Mouse (Mus musculus) adrenal gland, adult 8-10 months (tissue): Measurements from ENCODE around the gene Zcchc2. TPM values are rescaled to one million over a fixed set of nuclear protein-coding genes. Genes with fewer than 3 reads are reported as not detected.
A peak's percentile ranks its signal among the peaks of the same experiment; 100 is the strongest.

ENCODE experiments used
- DNase-seq: peaks from one replicate; pipeline ENCODE4 v3.0.0; 2022
- total RNA-seq, 4 experiments: library from RNA; stranded (reverse); gene quantifications; 2 replicates each; pipeline ENCODE4 v1.2.4; 2022

Zcchc2 gene
- total RNA-seq, 4 experiments from 2014 or later: 18.1 to 20.1 (median 19.8) TPM

DNA sequence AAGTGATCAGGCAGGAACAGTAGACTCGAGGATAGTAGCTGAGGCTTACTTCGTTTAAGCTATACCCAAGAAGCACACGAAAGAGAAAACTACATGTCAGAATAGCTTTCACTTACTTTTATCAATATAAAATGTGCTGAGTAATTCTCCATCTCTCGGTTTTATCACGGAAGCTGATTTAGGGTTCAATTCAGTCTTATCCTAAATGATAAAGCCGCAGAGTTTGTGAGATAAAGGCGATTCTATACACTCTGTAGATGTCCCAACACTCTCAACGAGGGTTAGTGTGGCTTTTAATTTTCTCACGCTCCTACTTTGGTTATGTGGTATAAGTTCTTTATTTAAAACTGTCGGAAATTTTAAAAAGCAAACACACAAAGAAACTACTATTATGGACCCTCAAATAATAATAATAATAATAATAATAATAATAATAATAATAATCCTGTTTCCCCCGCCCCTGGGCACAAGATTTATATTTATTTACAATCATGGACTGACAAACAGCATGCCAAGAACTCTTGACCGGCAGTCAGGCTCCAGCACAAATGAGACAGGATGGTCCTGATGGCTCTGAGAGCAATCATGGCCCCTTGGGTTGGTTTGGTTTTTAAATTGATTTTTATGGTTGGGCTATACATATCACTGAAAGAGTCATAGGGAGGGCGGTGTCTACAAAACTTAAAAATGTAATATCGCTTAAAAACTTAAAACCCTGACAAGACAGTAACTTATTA lies 1.1 kb upstream of the Zcchc2 start:
- DNase-seq: no peak

DNA sequence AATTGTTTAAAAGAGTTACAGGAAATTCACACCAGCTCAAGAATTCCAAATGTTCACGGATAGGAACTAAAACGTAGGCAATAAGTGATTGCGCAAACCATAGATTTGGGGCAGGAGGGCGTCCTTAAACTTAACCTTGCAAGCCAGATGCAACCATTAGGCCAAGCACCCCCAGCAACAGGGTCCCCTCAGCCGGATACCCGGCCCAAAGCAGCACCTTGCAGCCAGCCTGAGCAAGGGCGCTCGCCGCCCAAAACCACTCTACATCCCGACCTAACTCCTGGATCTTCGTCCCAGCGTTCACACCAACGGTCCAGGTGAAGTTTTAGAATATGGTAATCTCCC lies 594 bp upstream of the Zcchc2 start:
- DNase-seq: no peak

DNA sequence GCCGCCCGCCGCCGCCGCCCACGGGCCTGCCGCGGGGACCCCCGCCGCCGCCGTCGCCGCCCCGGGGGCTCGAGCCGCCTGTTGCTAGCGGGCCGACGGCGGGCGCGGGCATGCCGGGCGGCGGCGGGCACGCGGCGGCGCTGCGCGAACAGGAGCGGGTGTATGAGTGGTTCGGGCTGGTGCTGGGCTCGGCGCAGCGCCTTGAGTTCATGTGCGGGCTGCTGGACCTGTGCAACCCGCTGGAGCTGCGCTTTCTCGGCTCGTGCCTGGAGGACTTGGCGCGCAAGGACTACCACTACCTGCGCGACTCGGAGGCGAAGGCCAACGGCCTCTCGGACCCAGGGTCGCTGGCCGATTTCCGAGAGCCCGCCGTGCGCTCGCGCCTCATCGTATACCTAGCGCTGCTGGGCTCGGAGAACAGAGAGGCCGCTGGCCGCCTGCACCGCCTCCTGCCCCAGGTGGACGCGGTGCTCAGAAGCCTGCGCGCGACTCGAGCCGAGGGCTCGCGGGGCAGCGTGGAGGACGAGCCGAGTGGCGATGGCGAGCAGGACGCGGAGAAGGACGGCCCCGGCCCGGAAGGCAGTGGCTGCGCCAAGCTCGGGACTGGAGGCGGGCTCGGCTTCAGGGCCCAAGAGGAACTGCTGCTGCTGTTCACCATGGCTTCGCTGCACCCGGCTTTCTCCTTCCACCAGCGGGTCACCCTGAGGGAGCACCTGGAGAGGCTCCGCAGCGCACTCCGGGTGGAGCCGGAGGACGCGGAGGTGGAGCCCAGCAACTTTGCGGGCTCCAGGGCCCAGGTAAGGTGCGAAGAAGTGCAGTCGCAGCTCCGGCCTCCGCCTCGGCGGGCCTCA lies 930 bp downstream of the Zcchc2 start:
- peak; percentile 53 for DNase-seq

- no peak for DNase-seq
These were observed 2.0 kb downstream of the Zcchc2 start for GRCm38 (mm10) chr1:105991931-105992837.

- DNase-seq: peak; percentile 36
These were observed 3.0 kb downstream of the Zcchc2 start for GRCm38 (mm10) chr1:105993196-105993595.

GRCm38 (mm10) chr1:105993601-105994209 lies 3.5 kb downstream of the Zcchc2 start:
- DNase-seq: peak; percentile 82

DNA sequence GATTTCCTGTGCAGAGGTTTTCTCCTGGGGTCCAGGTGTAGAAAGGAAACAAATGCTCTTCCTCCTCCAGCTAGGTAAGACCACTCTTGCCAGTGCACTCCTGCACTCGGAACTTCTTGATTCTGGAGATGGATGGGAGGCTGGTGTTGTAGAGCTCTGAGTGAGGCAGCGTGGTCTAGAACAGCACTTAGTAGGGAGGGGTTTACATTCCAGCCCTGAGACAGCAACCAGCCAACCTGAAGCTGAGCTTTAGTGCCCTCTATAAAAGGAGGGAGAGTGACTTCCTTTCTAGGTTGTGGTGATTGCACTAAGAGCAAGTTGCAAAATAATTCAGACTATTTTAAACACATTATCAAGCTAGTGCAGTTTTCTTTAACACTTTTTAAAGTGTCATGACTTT lies 5.8 kb downstream of the Zcchc2 start:
- no peak for DNase-seq

- no peak for DNase-seq
These were observed 7.1 kb downstream of the Zcchc2 start for GRCm38 (mm10) chr1:105997282-105997681.

GRCm38 (mm10) chr1:105999802-106000201 lies 9.6 kb downstream of the Zcchc2 start:
- DNase-seq: no peak

GRCm38 (mm10) chr1:106007581-106007980 lies 17.4 kb downstream of the Zcchc2 start:
- DNase-seq: no peak

DNA sequence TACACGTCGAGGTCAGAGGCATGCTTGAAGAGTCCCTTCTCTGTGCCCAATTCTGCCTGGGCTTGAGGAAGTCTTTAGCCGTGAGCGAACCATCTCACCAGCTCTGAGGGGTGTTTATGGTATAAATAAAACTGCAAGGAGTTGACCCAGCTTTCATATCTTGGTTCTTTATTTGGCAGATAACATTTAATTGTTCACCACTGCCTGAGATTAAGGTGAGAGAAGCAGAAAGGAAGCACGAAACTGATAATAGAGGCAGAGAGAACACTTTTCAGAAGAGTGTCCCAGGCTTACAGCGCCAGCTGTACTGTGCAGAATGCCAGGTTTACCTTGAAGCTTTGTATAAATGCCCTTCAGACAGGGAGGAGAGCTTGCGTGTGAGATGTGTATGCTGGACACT lies 20.9 kb downstream of the Zcchc2 start:
- DNase-seq: no peak

- DNase-seq: no peak
These were observed 23.6 kb downstream of the Zcchc2 start for GRCm38 (mm10) chr1:106013759-106014158.

DNA sequence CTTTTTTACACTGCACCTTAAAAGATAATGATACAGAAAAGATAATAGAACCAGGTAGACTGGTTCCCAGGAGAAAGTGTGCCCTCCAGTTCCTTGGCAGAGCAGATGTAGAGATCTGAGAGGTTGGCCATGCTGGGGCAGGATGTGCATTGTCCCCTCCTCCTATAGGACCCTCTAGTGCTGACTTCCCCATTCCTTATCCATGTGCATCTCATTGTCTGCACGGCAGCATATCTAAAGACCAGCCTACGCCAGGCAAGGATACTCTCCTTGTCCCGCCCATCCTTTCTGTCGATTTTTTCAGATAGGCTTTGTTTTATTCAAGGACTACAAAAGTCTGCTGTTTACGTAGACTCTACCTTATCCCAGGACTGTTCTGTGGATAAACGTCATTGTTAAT lies 26.1 kb downstream of the Zcchc2 start:
- DNase-seq: no peak

DNA sequence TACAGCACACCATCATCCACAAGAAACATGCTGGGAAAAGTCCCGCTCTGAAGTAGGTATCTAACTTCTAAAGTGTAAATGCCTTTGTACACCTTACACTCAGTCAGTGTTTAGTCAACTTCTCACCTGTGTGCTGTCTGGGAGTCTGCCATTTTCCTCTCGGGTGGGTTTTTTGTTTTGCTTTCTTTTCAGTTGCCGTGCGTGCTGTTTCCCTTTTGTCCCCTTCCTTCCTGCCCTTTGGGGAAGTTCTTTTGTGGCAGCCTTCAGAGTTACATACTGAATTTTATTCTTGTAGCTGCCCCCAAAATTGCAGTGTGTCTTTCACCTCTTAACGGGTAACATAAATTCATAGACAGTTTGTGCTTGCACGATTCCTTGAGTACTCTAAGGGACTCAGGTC lies 29.6 kb downstream of the Zcchc2 start:
- DNase-seq: no peak

GRCm38 (mm10) chr1:106022998-106023397 lies 32.8 kb downstream of the Zcchc2 start:
- DNase-seq: no peak

GRCm38 (mm10) chr1:106024254-106024653 lies 34.0 kb downstream of the Zcchc2 start:
- DNase-seq: no peak

DNA sequence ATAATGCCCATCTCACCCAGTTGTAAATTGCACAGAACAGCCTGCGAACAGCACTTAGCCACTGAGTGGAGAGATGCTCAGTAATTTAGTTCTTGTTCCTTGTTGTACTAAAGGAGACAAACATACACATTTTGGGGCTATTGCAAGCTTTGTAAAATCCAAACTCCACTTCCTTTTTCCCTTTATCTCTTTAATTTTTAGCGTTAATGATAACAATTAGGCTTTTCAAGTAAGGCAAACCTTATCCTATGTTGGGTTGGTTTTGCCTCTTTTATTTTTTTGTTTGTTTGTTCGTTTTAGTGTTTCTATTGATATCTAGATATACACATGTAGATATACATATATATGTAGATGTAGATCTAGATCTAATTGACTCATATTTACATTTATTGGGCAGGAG lies 34.6 kb downstream of the Zcchc2 start:
- no peak for DNase-seq

DNA sequence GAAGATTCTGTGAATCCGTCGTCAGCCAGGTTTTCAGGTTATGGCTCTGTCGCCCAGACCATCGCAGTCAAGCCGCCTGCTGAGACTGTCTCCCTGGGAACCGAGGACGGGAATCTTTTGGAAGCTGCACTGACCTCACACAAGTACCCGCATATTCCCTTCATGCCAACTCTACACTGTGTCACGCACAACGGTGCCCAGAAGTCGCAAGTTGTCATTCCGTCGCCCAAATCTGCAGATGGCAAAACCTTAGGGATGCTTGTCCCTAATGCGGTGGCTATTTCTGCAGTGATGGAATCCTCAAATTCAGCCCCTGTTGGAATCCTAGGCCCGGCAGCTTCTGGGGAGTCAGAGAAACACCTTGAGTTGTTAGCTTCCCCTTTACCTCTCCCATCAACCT lies 39.6 kb downstream of the Zcchc2 start:
- DNase-seq: no peak

DNA sequence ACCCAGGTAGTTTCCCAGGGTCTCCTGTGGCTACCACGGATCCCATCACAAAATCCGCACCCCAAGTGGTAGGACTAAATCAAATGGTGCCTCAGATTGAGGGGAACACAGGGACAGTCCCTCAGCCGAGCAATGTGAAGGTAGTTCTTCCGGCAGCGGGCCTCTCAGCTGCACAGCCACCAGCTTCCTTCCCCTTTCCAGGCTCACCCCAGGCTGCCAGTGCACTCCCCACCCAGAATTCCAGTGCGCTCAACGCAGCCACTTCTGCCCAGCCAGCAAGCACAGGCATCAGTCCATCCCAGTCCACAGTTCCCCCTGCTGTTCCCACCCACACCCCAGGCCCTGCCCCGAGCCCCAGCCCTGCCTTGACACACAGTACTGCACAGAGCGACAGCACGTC lies 40.1 kb downstream of the Zcchc2 start:
- DNase-seq: no peak

DNA sequence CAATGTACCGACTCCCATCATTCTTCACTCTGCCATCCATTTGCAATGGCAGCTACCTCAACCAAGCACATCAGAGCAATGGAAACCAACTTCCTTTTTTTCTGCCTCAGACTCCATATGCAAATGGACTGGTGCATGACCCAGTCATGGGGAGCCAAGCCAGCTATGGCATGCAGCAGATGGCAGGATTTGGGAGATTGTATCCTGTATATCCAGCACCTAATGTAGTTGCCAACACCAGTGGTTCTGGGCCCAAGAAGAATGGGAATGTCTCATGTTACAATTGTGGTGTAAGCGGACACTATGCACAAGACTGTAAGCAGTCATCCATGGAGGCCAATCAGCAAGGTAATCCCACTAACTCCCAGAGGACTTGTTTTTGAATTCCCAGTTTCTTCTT lies 40.7 kb downstream of the Zcchc2 start:
- no peak for DNase-seq

DNA sequence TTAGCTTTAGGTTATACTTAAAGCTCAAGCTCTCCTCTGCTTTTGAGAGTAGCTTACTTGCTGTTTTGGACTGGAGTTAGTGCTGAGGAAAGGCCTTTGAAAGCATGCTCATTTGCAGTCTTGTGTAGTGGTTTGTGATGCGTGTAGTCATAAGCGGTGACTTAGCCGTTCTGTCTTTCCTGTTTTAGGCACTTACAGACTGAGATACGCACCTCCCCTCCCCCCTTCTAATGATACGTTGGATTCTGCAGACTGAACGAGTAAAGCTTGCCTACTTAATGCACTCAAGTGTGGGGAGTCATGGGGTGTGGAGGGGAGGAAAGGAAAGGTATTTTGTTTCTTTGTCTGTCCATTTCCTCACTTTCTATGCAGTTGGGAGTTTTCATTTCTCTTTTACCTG lies 41.7 kb downstream of the Zcchc2 start:
- DNase-seq: no peak

DNA sequence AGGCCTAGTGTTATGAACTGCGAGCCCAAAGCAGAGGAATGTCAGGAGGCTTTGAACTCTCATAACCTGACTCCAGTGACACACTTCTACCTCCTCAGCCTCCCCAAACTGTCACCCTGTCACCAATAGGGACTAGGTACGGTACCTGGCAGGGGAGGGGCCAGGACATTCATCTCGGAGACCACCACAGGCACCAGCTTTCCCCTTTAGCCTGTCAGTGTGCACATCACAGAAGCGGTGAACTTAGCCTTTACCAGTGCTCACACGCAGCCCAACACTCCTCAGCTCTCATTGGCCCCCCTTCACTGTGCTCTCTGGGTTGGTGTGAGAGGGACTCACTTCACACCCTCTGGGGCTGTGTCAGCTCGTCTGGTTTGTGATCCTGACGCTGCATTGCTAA lies 44.6 kb downstream of the Zcchc2 start:
- no peak for DNase-seq
